12 mouse cellular contexts compared by ENCODE assay signal in the genomic region with DNA sequence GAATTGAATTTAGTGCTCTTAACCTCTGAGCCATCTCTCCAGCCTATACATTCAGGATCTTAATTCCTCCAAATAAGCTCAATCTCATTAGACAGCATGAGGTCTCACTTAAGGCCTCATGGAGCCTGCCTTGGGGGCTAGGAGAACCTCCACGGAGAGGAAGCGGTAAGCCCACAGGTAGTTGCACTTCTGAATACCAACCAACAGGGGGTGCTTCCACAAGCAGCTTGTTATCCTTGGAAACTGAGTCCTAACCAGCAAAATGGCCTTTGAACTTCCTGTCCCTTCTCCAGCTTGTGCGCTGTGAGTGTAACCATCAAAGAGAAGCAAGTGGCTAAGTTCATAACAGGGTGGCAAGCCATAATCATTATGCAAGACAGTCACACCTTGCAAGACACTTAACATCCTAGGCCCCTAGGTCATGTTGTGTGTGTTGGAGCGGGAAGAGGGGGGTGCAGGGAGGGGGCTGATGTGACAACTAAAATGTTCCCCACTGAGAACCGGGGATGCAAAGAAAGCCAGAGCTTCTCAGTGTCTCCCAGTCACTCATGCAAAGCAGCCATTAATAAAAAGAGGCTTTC. TPM values are rescaled to one million over a fixed set of nuclear protein-coding genes. Genes with fewer than 3 reads are reported as not detected.
A peak's percentile ranks its signal among the peaks of the same experiment; 100 is the strongest.
DNase-seq lines count a peak whose midpoint lies in the region; ATAC-seq and TF ChIP-seq lines count a peak whose summit lies in the region.
"Had no signal": no experiment of that assay in that cellular context is flagged by ENCODE, and none has a peak within 500 bp of the region (broad histone marks: within the 10 kb centered on the region; RNA-seq: fewer than 3 reads in every experiment).

No protein-coding gene starts in this region.

- no peak overlapping the region for H3K4me2 ChIP-seq in liver, postnatal 0 days (ENCODE audit: low read depth, low read length)
- no peak overlapping the region for H3K4me2 ChIP-seq in liver, embryonic 11.5 days
- no peak overlapping the region for H3K4me2 ChIP-seq in midbrain, embryonic 15.5 days
- H3K4me2 ChIP-seq: forebrain, embryonic 15.5 days had no signal

- H3K4me1 ChIP-seq in liver, postnatal 0 days (ENCODE audit: insufficient read depth) = no peaks in the 10 kb centered on the region
- H3K4me1 ChIP-seq in liver, embryonic 11.5 days (replicated peaks; ENCODE audit: control insufficient read depth, insufficient read depth, low read length) = peaks cover 4% of the 10 kb centered on the region; the same call in 1 of the 2 replicates
- H3K4me1 ChIP-seq in midbrain, embryonic 15.5 days = peaks cover 12% of the 10 kb centered on the region
- H3K4me1 ChIP-seq: forebrain, embryonic 15.5 days had no signal

- WGBS in liver, postnatal 0 days (ENCODE audit: insufficient replicate concordance) = 66% methylated on average over 5 of the region's 5 CpGs
- 66% methylated on average over 5 of the region's 5 CpGs for WGBS in liver, embryonic 11.5 days
- WGBS in midbrain, embryonic 15.5 days = 36% methylated on average over 5 of the region's 5 CpGs

- H3K9ac ChIP-seq in liver, postnatal 0 days (replicated peaks) = no peak overlapping the region
- no peak overlapping the region for H3K9ac ChIP-seq in liver, embryonic 11.5 days (ENCODE audit: low read depth, low read length)
- H3K9ac ChIP-seq in midbrain, embryonic 15.5 days = no peak overlapping the region
- H3K9ac ChIP-seq: forebrain, embryonic 15.5 days had no signal

- no peak for ATAC-seq in liver, postnatal 0 days
- no peak for ATAC-seq in liver, embryonic 11.5 days (replicated peaks; ENCODE audit: low FRiP score)
- no peak for ATAC-seq in midbrain, embryonic 15.5 days (replicated peaks)

- H3K4me3 ChIP-seq in liver, postnatal 0 days (ENCODE audit: low read depth, low read length) = no peak overlapping the region
- H3K4me3 ChIP-seq in liver, embryonic 11.5 days (ENCODE audit: low read depth, low read length) = no peak overlapping the region
- H3K4me3 ChIP-seq in midbrain, embryonic 15.5 days = no peak overlapping the region
- H3K4me3 ChIP-seq: forebrain, embryonic 15.5 days had no signal

- no peaks in the 10 kb centered on the region for H3K9me3 ChIP-seq in liver, postnatal 0 days (ENCODE audit: low read length)
- H3K9me3 ChIP-seq in liver, embryonic 11.5 days (ENCODE audit: control insufficient read depth, low read length) = no peaks in the 10 kb centered on the region
- H3K9me3 ChIP-seq in midbrain, embryonic 15.5 days = no peaks in the 10 kb centered on the region
- H3K9me3 ChIP-seq: forebrain, embryonic 15.5 days had no signal

- TF ChIP-seq CTCF in liver, postnatal 0 days (IDR thresholded peaks at IDR 0.05; ENCODE audit: low read depth) = peak; percentile 29

- TF ChIP-seq EP300 in liver, postnatal 0 days (IDR thresholded peaks at IDR 0.05; ENCODE audit: low read depth) = no peak

- no peak overlapping the region for H3K27ac ChIP-seq in liver, postnatal 0 days (ENCODE audit: low read depth)
- no peak overlapping the region for H3K27ac ChIP-seq in liver, embryonic 11.5 days (ENCODE audit: low read depth, low read length)
- 0 out of 2 replicates have a peak overlapping the region, but pooled peaks have one; percentile 1 for H3K27ac ChIP-seq in midbrain, embryonic 15.5 days
- H3K27ac ChIP-seq: forebrain, embryonic 15.5 days had no signal

- DNase-seq in embryo, embryonic 10 days (ENCODE audit: low spot score) = peak; percentile 34
- DNase-seq in embryo, embryonic 11 days = no peak
- DNase-seq in liver, postnatal 0 days = no peak
- no peak for DNase-seq in liver, embryonic 11.5 days (ENCODE audit: low spot score)
- peak; percentile 34 for DNase-seq in WW6 (ENCODE audit: low read depth, low spot score)
- no peak for DNase-seq in cerebellum, postnatal 14 days
- DNase-seq in T-cell, adult 2 months (ENCODE audit: low spot score) = no peak
- DNase-seq: heart, postnatal 4 days; kidney, postnatal 36 days; left cerebral cortex, postnatal 4 days had no signal

- H3K27me3 ChIP-seq in liver, postnatal 0 days (ENCODE audit: insufficient read depth, low read length) = no peaks in the 10 kb centered on the region
- no peaks in the 10 kb centered on the region for H3K27me3 ChIP-seq in liver, embryonic 11.5 days (replicated peaks; ENCODE audit: control insufficient read depth, insufficient read depth, low read length)
- H3K27me3 ChIP-seq in midbrain, embryonic 15.5 days (replicated peaks) = no peaks in the 10 kb centered on the region
- H3K27me3 ChIP-seq: forebrain, embryonic 15.5 days had no signal

- H3K36me3 ChIP-seq in liver, postnatal 0 days (replicated peaks; ENCODE audit: insufficient read depth, low read length) = no peaks in the 10 kb centered on the region
- H3K36me3 ChIP-seq in liver, embryonic 11.5 days (ENCODE audit: control insufficient read depth, insufficient read depth, low read length) = no peaks in the 10 kb centered on the region
- no peaks in the 10 kb centered on the region for H3K36me3 ChIP-seq in midbrain, embryonic 15.5 days (replicated peaks)
- H3K36me3 ChIP-seq: forebrain, embryonic 15.5 days had no signal

RNA-seq across cellular contexts. Expression of a gene that starts 7.4 kb away (rescaled TPM):
- not detected in 2 replicates for polyA plus RNA-seq in liver, postnatal 0 days (2015; fragmentation: Nextera tagmentation; extraction: Ambion mirVana)
- polyA plus RNA-seq in liver, embryonic 11.5 days (2014; fragmentation: Nextera tagmentation; extraction: Ambion mirVana) = 0.14 and 0.22 TPM in 2 replicates
- polyA plus RNA-seq in midbrain, embryonic 15.5 days (2015; fragmentation: Nextera tagmentation; extraction: Ambion mirVana) = 10.9 and 14.8 TPM in 2 replicates

RNA-seq across cellular contexts. Expression of a gene that starts 41.2 kb away (rescaled TPM):
- polyA plus RNA-seq in liver, postnatal 0 days (2015; fragmentation: Nextera tagmentation; extraction: Ambion mirVana) = 0.76 and 0.99 TPM in 2 replicates
- 7.5 and 7.7 TPM in 2 replicates for polyA plus RNA-seq in liver, embryonic 11.5 days (2014; fragmentation: Nextera tagmentation; extraction: Ambion mirVana)
- polyA plus RNA-seq in midbrain, embryonic 15.5 days (2015; fragmentation: Nextera tagmentation; extraction: Ambion mirVana) = 3.0 and 3.3 TPM in 2 replicates

Comparison
In these comparisons a context has a peak if more than half of its experiments do, and no peak if none do; other contexts are left out.
1. DNase-seq: peak in embryo, embryonic 10 days (single experiment) and WW6 (single experiment); none in embryo, embryonic 11 days (single experiment), liver, postnatal 0 days (single experiment), liver, embryonic 11.5 days (single experiment), cerebellum, postnatal 14 days (0 of 2) and T-cell, adult 2 months (single experiment).